Mouse (Mus musculus) kidney, postnatal 0 days (tissue): Measurements from ENCODE around the gene Gjd3. TPM values are rescaled to one million over a fixed set of nuclear protein-coding genes. Genes with fewer than 3 reads are reported as not detected.
A peak's percentile ranks its signal among the peaks of the same experiment; 100 is the strongest.

Experiments
- ATAC-seq: fragments of 200-750 bp; cut with Nextera tagmentation; replicated peaks from 2 replicates; pipeline ENCODE4 v1.8.0; 2017; ENCODE audit warnings: low read depth, moderate number of reproducible peaks, moderate TSS enrichment, moderate library complexity; ENCODE audit not compliant: low FRiP score
- DNase-seq: peaks from one replicate; pipeline ENCODE4 v3.0.0-alpha.2; 2016; ENCODE audit warnings: low spot score
- H3K27ac ChIP-seq: fragments of 300-500 bp; sonication (generic); 2 replicates; pipeline ENCODE4 v1.5.1; 2014; ENCODE audit warnings: mild to moderate bottlenecking
- H3K27me3 ChIP-seq: fragments of 300-500 bp; sonication (generic); 2 replicates; pipeline ENCODE4 v1.6.1; 2014; ENCODE audit warnings: low read length, mixed read lengths; ENCODE audit not compliant: insufficient read depth
- H3K36me3 ChIP-seq: fragments of 300-500 bp; sonication (generic); 2 replicates; pipeline ENCODE4 v1.6.1; 2014; ENCODE audit warnings: low read length, mixed read lengths; ENCODE audit not compliant: insufficient read depth
- H3K4me1 ChIP-seq: fragments of 300-500 bp; sonication (generic); replicated peaks from 2 replicates; pipeline ENCODE4 v1.6.1; 2014; ENCODE audit warnings: antibody characterized with exemption, low read length, mixed read lengths; ENCODE audit not compliant: insufficient read depth
- H3K4me2 ChIP-seq: fragments of 300-500 bp; sonication (generic); 2 replicates; pipeline ENCODE4 v1.6.1; 2014; ENCODE audit warnings: mild to moderate bottlenecking, low read length, moderate library complexity, mixed read lengths
- H3K4me3 ChIP-seq: fragments of 300-500 bp; sonication (generic); replicated peaks from 2 replicates; pipeline ENCODE4 v1.5.1; 2014; ENCODE audit warnings: low read depth, low read length
- H3K9ac ChIP-seq: fragments of 300-500 bp; sonication (generic); 2 replicates; pipeline ENCODE4 v1.6.1; 2014; ENCODE audit warnings: low read depth, low read length
- H3K9me3 ChIP-seq: fragments of 300-500 bp; sonication (generic); replicated peaks from 2 replicates; pipeline ENCODE4 v1.6.1; 2016; ENCODE audit warnings: low read length, inconsistent platforms, mixed read lengths
- CTCF ChIP-seq: IDR thresholded peaks from 2 replicates; pipeline ENCODE4 v1.5.1; 2016; ENCODE audit warnings: antibody characterized with exemption, low read depth, mild to moderate bottlenecking, moderate library complexity
- WGBS: fragments of 180-500 bp; shearing (Covaris S2); extraction: QIAGEN DNeasy Blood & Tissue Kit; methylation state at CpG from one replicate; pipeline ENCODE4 v1.1.7; 2014; 5-methylcytosine and 5-hydroxymethylcytosine counted together
- polyA plus RNA-seq: library from polyadenylated mRNA; unstranded; fragments of >200 nt; fragmentation: Nextera tagmentation; extraction: Ambion mirVana; gene quantifications from 2 replicates; pipeline ENCODE4 v1.2.1, GENCODE M21; 2015

The Gjd3 gene
- polyA plus RNA-seq, 1 experiment from 2014 or later, result 1.1 TPM

DNA sequence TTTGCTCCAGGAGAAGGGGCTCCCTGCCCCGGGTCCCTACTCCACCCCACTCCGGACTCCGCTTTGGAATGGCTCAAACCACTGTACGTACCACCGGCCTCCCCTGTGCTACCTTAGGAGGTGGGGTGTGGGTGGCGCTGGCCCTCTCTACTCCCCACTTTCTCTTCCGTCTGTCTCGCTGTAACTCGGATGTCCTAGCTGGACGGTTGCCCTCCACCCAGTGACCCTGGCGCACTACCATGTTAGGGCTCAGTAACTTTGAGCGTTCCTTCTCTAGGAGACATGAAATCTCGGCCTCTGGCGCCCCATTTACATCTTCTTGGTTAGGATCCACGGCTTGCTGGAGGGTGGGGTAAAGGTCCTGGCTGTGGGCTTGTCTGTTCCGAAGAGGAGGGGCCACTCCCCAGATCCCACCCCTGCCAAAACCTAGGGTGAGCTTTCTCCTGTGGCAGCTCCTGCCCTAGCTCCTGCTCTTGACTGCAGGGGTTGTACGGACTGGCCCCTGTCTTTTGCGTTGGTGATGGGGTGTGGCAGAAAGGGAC is 21.7 kb downstream of the Gjd3 start:
- H3K36me3 ChIP-seq, result no peaks in the 10 kb centered on the region
- no peaks in the 10 kb centered on the region for H3K9me3 ChIP-seq
- H3K4me1 ChIP-seq, result peaks cover 53% of the 10 kb centered on the region
- WGBS, result 3% methylated on average over 18 of the region's 18 CpGs
- H3K9ac ChIP-seq, result peak overlapping the region; percentile 77
- peak overlapping the region; percentile 100 for H3K4me2 ChIP-seq
- peak overlapping the region; percentile 89 for H3K27ac ChIP-seq
- TF ChIP-seq CTCF, result no peak
- ATAC-seq, result no peak
- H3K27me3 ChIP-seq, result no peaks in the 10 kb centered on the region
- H3K4me3 ChIP-seq, result peak overlapping the region; percentile 80
- DNase-seq, result no peak

DNA sequence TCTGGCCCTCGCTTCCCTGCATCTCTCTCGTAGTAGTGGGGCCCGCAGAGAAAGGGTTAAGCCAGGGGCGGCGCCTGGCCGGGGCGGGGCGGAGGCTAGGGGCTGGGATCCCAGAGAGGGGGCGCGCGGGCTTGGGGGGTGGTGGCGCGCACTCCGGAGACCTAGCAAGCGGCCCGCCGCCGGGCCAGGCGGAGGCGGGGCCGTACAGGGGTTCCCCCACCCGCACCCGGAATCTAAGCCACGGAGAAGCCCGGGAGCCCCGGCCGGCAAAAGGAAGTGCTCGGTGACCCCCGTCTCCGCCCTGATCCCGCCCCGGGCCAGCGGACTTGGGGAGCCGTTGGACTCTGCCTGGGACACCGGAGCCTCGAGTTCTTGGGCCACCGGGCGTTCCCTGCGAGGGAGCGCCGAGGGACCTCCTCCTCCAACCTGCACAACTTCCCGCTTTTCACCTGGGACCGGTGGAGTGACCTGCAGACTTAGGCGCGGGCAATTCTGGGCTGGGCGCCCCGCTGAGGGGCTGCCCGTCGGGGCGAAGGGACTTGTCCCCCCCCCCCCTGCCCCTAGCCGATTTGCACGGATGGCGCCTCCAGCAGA is 22.4 kb downstream of the Gjd3 start:
- WGBS, result under 1% methylated on average over 51 of the region's 53 CpGs
- Histone ChIP-seq H3K36me3 (no peaks in the 10 kb centered on the region), H3K4me1 (peaks cover 52% of the 10 kb centered on the region), H3K9me3 (no peaks in the 10 kb centered on the region), H3K4me2 (peak overlapping the region; percentile 100), H3K9ac (peak overlapping the region; percentile 77), H3K27me3 (no peaks in the 10 kb centered on the region), H3K4me3 (peak overlapping the region; percentile 80), H3K27ac (peak overlapping the region; percentile 89)
- ATAC-seq, result no peak
- TF ChIP-seq CTCF, result no peak; the same call in 1 of the 2 replicates
- peak; percentile 85 for DNase-seq

DNA sequence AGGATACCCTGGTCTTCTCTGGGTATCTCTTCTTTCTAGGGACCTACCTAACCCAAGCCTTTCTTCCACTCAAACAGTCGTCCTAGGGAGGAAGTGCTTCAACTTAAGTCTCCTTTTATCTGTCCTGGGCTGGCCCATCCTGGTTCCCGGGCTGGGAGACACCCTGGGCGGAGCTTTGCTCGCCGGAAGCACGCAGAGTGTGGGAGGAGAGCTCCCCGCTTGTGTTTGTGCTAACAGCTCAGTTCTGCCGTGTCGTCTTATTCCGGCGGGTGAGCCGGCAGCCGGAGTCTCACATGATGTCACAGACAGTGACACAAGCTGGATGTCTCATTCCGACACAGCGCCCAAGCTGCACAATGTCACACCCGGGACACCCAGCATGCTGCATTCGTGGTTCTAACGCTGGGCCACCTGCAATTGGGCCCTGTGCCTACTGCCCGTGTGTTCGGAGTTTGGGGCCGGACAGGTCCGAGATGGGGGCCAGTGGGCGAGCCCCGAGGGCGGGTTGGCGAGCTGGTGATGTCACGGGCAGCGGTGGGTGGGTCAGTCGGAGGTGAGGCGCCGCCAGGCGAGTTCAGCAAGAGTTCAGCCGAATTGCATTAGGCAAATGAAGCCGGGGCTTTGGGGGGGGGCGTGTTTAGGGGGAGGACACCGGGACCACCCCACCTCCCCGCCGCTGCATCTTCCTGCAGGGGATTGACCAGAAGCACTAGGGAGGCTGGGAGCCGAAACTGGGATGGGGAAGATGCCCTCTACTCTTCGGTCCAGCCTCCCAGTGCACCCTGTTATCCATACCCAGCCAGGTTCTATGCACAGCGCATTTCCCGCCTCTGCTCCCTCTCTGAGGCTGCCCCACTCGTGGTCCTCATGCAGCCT is 23.1 kb downstream of the Gjd3 start:
- TF ChIP-seq CTCF, result no peak
- peak; percentile 94 for DNase-seq
- Histone ChIP-seq H3K4me1 (peaks cover 52% of the 10 kb centered on the region), H3K4me2 (peak overlapping the region; percentile 100), H3K27me3 (no peaks in the 10 kb centered on the region), H3K36me3 (no peaks in the 10 kb centered on the region), H3K9me3 (no peaks in the 10 kb centered on the region), H3K9ac (peak overlapping the region; percentile 77), H3K4me3 (peak overlapping the region; percentile 80), H3K27ac (peak overlapping the region; percentile 89)
- WGBS, result under 1% methylated on average over 43 of the region's 43 CpGs
- ATAC-seq, result peak; percentile 29; the same call in 1 of the 2 replicates

- H3K4me1 ChIP-seq, result peaks cover 56% of the 10 kb centered on the region
- no peaks in the 10 kb centered on the region for H3K36me3 ChIP-seq
Observed at GRCm38 (mm10) chr11:98956340-98956739, 26.5 kb downstream of the Gjd3 start.

GRCm38 (mm10) chr11:98955707-98956235 is 27.0 kb downstream of the Gjd3 start:
- no peak overlapping the region; the same call in 1 of the 2 replicates for H3K4me2 ChIP-seq
- H3K27ac ChIP-seq, result peak overlapping the region; percentile 76; the same call in 1 of the 2 replicates
- peaks cover 1% of the 10 kb centered on the region; the same call in 1 of the 2 replicates for H3K36me3 ChIP-seq
- H3K9ac ChIP-seq, result no peak overlapping the region
- ATAC-seq (no peak), DNase-seq (no peak)
- 32% methylated on average over 7 of the region's 7 CpGs for WGBS
- no peaks in the 10 kb centered on the region for H3K27me3 ChIP-seq
- H3K4me3 ChIP-seq, result no peak overlapping the region
- TF ChIP-seq CTCF, result no peak
- no peaks in the 10 kb centered on the region for H3K9me3 ChIP-seq
- peaks cover 58% of the 10 kb centered on the region for H3K4me1 ChIP-seq

More at GRCm38 (mm10) chr11:98956340-98956739, 26.5 kb downstream of the Gjd3 start:
- WGBS, result 68% methylated on average over 10 of the region's 10 CpGs
- Histone ChIP-seq H3K4me2 (no peak overlapping the region), H3K9me3 (no peaks in the 10 kb centered on the region), H3K27me3 (no peaks in the 10 kb centered on the region), H3K9ac (0 out of 2 replicates have a peak overlapping the region, but pooled peaks have one; percentile 35), H3K27ac (no peak overlapping the region), H3K4me3 (no peak overlapping the region)
- no peak for ATAC-seq
- no peak for TF ChIP-seq CTCF
- DNase-seq, result no peak
